Mouse (Mus musculus) layer of hippocampus, adult 2 months (tissue): ENCODE results near the gene Ppp6r2. TPM values are rescaled to one million over a fixed set of nuclear protein-coding genes. Genes with fewer than 3 reads are reported as not detected.

Experiments
- DNase-seq, 2 experiments: peaks; one replicate each; pipeline ENCODE4 v3.0.0; 2022; ENCODE audit warnings: low spot score in 2 of 2
- H3K27ac ChIP-seq: fragments of 200-600 bp; 2 replicates; pipeline ENCODE4 v1.8.1; 2022
- H3K4me3 ChIP-seq: fragments of 200-600 bp; 2 replicates; pipeline ENCODE4 v1.8.1; 2022; ENCODE audit warnings: mild to moderate bottlenecking
- CTCF ChIP-seq: fragments of 200-600 bp; conservative IDR thresholded peaks from 2 replicates; pipeline ENCODE4 v1.8.1; 2022; ENCODE audit warnings: antibody characterized with exemption, mild to moderate bottlenecking, moderate library complexity
- total RNA-seq, 2 experiments: library from RNA; stranded (reverse); gene quantifications; 2 replicates each; pipeline ENCODE4 v1.2.3; 2021

Gene Ppp6r2
- total RNA-seq, 2 experiments from 2014 or later, result 170 to 172 TPM

DNA sequence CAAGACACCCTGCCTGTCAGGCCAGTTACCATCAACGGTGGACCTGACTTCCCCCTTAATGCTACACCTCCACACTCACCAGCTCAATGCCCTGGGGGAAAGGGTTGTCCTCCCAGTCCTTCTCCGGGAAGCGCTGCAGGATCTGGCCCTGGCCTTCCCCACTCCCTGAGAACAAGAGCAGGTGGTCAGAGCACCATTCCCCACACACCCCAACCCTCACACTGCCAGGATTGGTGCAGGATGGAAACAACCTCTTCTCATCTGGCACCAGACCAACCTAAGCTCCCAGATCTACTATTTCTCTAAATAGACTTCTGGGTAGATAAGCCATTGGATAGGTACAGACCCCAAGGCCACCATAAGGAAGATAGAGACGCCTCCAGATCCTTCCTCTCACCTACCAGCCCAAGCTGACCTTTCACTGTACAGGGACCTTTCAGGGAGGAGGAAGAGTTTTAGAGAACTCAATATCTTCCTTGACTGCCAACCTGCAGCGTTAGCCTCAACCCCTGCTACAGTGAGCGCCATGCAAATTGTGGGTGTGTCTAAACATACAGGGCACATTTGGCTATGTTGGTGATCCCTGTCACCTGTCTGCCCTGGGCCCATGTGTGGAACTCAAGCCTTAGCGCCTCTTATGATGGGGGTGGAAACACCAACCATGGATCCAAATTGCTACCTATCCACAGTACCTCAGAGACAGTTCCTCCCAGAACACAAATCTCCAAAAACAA, 97.2 kb downstream of the Ppp6r2 start:
- no peak for TF ChIP-seq CTCF
- peak overlapping the region; percentile 93 for H3K27ac ChIP-seq
- no peak for DNase-seq
- no peak overlapping the region; the same call in 1 of the 2 replicates for H3K4me3 ChIP-seq

DNA sequence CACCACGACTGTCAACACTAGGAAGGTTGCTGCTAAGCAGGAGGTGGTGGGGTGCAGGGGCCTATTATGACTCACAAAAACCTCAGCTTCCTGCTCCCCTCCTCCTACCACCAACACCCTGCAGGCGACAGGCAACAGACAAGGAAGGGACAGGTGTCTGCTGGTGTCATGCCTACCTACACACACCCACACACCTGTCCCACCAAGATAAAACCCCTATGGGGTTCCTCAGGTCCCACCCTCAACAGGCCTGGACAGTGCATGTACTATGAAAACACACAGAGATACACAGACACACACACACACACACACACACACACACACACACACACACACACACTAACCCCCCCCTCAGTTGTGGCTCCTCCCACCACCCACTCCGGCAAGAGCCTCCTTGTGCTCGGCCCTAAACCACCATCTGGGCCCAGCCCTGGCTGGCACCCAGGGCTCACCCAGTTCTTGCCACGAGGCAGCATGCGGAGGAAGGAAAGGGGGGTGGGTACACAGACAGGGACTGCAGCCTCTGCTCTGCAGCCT, 98.7 kb downstream of the Ppp6r2 start:
- Histone ChIP-seq H3K4me3 (peak overlapping the region; percentile 22; the same call in 1 of the 2 replicates), H3K27ac (peak overlapping the region; percentile 93)
- TF ChIP-seq CTCF, result no peak
- peak; percentile 76 to 79 for DNase-seq

DNA sequence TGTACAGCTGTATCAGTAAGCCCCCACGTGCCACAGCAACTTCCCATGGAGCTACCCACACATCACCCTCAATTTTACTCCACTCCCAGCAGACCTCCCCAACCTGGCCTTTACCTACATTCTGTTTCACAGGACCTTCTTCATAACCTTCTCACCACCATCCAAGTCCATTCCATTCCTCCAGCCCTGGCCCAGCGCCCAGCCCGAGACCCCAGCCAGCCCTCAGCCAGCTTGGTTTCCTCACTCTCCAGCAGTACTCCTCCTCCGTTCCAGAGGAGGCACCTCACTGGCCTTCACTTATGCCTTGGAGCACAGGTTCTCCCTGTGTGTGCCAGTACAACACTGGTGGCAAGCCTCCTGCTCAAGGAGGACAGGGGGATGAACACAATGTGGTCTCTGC, 102.0 kb downstream of the Ppp6r2 start:
- H3K4me3 ChIP-seq, result peak overlapping the region; percentile 95
- no peak for TF ChIP-seq CTCF
- no peak for DNase-seq
- H3K27ac ChIP-seq, result peak overlapping the region; percentile 93

DNA sequence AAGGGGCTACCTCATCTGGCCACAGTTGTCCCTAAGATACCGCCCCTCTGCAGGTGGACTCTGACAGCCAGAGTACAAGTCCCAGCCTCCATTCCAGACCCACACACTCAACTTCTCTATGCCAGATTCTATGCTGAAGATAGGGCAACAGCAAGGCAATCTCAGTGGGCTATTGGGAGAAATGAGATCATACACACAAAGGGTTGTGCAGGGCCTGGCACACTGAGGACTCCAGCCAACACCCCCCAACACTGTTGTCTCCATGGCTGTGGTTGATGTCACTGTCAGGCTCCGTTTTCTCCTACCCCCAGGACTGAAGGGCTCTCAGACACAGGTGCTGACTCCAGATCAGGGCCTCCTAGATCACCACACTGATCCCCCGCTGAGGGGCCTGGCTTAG, 102.8 kb downstream of the Ppp6r2 start:
- Histone ChIP-seq H3K4me3 (peak overlapping the region; percentile 95), H3K27ac (peak overlapping the region; percentile 93)
- DNase-seq, result no peak
- TF ChIP-seq CTCF, result no peak

DNA sequence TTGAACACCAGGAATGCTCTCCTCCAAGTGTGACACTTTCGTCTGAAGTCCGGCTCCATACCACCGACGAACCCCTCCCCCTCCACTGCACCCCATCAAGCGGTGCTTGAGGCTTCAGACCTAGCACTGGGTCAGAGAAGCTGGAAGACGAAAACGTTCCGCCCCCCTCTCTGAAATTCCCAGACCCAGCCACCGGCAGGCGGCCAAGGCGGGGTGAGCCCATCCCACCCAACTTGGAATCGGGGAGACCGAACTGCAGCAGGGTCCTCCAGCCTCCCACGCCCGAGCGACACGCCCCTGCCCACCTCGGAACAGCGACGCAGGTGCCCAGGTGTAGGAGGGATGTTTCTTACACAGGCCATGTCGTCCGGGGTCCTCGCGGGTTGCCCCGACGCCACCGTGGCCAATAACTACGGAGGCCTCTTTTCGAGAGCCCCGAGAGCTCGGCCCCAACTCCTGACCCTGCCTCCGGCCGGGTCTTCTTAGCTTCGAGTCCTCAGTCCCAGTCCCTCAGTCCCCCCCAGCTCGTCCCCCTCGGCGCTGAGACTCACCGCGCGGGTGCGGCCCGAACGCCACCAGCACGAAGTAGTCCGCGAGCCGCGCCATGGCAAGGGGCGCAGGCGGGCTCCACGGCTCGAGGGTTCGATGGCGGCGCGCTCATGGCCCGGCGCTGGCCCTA, 103.3 kb downstream of the Ppp6r2 start:
- H3K4me3 ChIP-seq, result peak overlapping the region; percentile 95
- TF ChIP-seq CTCF, result peak; percentile 35
- H3K27ac ChIP-seq, result peak overlapping the region; percentile 93
- DNase-seq, result no peak

DNA sequence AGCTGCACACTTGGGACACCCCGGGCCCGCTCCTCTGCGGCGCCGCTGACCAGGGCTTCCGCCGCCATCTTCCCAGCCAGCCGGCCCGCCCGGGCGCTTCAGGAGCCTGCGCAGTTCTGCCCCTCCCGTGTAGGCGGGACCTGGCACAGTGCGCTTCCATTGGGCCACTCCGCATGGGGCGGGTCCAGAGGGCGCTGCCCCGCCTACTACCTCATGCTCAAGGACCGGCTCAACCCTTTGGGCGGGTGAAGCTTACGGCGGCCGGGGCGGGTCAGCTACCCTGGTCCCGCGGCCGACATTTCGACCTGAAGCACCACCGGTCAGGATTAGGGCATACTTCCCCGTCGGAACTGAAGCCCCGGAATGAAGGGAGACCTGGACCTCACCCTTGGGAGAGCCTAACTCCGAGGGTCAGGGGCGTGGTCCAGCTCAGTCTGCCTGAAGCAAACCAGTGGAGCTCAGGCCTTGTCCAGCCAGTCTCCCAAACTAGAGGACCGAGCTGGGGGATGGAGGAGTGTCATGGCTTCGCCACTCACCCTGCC, 103.9 kb downstream of the Ppp6r2 start, which contains the start of gene Sbf1:
Sbf1 (minus strand) TSS at position 122 of the 542 bp plus-strand sequence.
- DNase-seq, result peak; percentile 97 to 98
- Histone ChIP-seq H3K4me3 (peak within 1 kb of the TSS; percentile 95), H3K27ac (peak within 1 kb of the TSS; percentile 93)
- TF ChIP-seq CTCF, result no peak

DNA sequence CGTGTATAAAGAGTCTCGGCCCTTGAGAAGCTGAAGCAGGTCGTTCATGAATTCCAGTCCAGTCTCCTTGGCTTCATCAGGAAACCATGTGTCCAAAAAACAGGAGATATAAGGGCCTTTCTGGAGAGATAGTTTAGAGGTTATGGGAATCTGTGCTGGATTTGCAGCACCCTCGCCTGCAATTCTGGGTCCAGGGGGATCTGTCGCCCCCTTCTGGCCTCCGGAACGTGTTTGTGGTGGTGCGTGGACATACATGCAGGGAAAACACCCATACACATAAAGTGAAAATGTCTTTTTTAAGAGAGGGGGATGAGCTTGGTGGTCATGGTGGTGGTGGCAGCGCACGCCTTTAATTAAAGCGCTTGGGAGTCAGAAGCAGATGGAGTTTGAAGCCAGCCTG, 104.8 kb downstream of the Ppp6r2 start:
- no peak for DNase-seq
- H3K27ac ChIP-seq, result no peak overlapping the region
- peak; percentile 55 for TF ChIP-seq CTCF

DNA sequence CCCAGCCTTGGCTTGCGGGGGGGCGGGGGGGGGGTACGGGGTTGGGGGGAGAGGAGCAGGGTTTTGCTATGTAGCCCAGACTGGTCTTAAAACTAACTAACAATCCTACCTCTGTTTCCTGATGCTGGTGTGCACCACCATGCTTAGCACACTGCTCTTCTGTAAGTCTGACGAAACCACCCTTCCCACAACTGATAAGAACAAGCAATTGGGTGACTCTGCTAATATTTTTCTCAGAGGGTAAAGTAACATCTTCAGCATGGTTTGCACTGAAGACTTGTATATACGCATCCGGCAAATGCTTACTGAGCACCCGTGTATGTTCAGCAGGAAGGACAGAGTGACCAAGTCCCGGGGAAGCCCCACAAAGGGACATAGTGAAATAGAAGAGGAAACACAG, 109.9 kb downstream of the Ppp6r2 start:
- no peak overlapping the region for H3K4me3 ChIP-seq
- no peak for TF ChIP-seq CTCF
- H3K27ac ChIP-seq, result no peak overlapping the region
- no peak for DNase-seq

More for the DNA sequence above, 104.8 kb downstream of the Ppp6r2 start:
- H3K4me3 ChIP-seq, result no peak overlapping the region

DNA sequence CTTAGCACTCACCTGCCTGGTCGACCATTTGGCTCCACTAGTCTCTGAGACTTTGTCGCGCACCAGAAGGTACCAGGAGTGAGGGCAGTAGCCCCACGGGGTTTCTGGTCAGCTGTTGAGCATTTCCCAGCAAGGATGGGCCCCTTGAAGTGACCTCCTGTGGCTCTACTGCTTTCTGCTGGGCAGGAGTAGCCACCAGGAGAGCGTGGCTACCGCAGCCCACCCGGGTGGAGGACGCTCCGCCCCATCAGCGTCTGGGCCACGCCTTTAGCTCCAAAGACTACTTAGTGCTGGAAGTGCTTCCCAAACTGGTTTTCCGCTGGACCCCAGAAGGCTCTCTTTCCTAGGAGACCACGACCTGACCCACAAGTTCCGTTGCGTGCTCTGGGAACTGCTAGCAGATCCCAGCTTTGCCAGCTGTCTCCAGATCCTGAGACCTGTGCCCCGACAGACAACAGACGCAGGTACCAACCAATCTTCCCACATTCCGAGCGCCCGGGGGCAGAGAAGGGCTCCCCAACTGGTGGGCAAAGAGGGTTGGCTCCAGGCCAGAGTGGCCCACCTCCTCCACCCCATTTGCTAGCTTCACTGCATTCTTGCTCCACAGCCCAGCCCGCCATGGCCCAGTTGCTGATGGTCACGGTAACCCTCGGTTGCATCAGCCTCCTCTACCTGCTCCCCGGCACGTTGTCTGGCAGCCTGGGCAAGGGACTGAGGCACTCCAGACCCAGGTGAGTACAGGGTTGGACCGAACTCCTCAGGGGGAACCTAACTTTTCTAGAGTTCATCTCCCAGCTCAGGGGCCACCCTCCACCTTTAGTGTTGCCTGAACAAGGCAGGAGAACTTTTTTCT, 111.5 kb downstream of the Ppp6r2 start, which contains the start of gene Adm2:
Adm2 (plus strand) TSS at position 51 of the 853 bp plus-strand sequence.
- Histone ChIP-seq H3K27ac (no peak within 1 kb of the TSS), H3K4me3 (no peak within 1 kb of the TSS)
- no peak for DNase-seq
- no peak for TF ChIP-seq CTCF

DNA sequence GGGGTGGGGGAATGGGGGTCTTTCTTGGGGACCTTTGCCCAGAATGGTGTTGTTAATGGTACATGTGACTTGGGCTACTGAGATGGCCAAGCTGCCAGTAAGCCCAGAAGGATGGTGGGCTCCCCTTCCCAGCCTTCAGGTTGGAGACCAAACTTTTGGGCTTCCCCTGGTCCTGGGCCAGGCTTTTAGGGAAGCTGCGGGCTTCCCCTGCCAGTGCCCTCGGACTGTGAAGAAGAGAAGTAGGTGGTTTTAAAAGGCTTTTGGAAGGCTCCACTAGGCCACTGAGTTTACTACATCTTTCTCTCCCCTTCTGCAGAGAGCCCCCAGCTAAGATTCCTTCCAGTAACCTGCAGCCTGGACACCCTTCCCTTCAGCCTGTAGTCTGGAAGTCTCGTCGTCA, 112.3 kb downstream of the Ppp6r2 start:
- TF ChIP-seq CTCF, result no peak
- no peak for DNase-seq
- Histone ChIP-seq H3K27ac (no peak overlapping the region), H3K4me3 (no peak overlapping the region)

DNA sequence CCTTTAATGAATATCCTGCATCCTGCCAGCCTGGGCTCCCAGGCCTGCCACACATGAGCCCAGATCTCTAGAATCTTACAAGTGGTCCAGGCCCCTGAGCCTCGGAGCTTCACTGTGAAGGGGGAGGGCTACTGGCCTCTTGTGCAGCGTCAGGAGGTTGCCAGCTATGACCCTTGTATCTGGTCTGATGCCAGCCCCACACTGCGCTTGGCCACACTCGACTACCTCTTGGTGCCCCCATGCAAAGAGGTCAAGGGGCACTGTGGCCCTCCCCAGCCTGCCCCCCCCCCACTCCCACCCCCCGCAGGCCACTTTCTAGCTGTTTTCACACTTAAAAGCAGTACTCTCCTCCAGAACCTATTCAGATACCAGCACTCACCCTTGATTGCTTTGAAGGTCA, 115.1 kb downstream of the Ppp6r2 start:
- DNase-seq, result no peak
- TF ChIP-seq CTCF, result no peak
- no peak overlapping the region for H3K4me3 ChIP-seq
- no peak overlapping the region for H3K27ac ChIP-seq

DNA sequence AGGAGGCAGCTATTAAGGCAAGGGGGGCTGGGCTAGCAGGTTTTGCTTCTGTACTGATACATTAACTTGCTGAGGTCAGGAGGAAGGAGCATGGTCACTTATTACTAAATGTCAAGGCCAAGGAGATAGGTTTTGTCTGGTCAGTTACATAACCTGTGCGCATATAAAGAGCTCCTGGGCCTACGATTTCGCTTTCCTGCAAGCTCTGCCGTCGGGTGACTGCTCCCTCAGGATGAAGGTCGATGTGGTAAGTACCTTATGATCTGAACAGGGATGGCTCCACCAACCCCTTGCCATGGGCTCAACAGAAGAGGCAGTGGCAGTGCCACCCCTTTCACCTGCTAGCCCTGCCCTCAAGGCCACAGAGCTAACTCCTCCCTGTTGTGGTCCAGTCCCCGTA, 122.9 kb downstream of the Ppp6r2 start, which contains the start of gene Miox:
Miox (plus strand) TSS at position 128 of the 400 bp plus-strand sequence.
- no peak for DNase-seq
- Histone ChIP-seq H3K4me3 (no peak within 1 kb of the TSS), H3K27ac (no peak within 1 kb of the TSS)
- no peak for TF ChIP-seq CTCF
